Mouse (Mus musculus) liver, adult 2 months (tissue): Measurements from ENCODE around the gene Zfp36l1. TPM values are rescaled to one million over a fixed set of nuclear protein-coding genes. Genes with fewer than 3 reads are reported as not detected.
"Not testable (repeated sequence)": the region's sequence is repeated elsewhere in the genome, so short reads cannot be mapped to it uniquely, and the experiment has no call there.

ENCODE experiments used
- DNase-seq: peaks from one replicate; pipeline ENCODE4 v3.0.0-alpha.2; 2011; ENCODE audit warnings: low read depth, low spot score; ENCODE audit errors: extremely low read depth
- H3K27ac ChIP-seq: fragments of 200-500 bp; replicated peaks from 2 replicates; pipeline ENCODE4 v1.5.1; 2012; ENCODE audit warnings: low read depth, mild to moderate bottlenecking, control low read depth, inconsistent platforms, low read length; ENCODE audit not compliant: insufficient read depth
- H3K27me3 ChIP-seq: fragments of 200-500 bp; 2 replicates; pipeline ENCODE4 v1.6.1; 2012; ENCODE audit warnings: mild to moderate bottlenecking, moderate library complexity, low read length, inconsistent platforms; ENCODE audit not compliant: control insufficient read depth, insufficient read depth
- H3K36me3 ChIP-seq: fragments of 200-500 bp; 2 replicates; pipeline ENCODE4 v1.6.1; 2012; ENCODE audit warnings: low read length, inconsistent platforms; ENCODE audit not compliant: control insufficient read depth, insufficient read depth
- H3K4me1 ChIP-seq: fragments of 200-500 bp; 2 replicates; pipeline ENCODE4 v1.6.1; 2011; ENCODE audit warnings: low read length; ENCODE audit not compliant: control insufficient read depth, insufficient read depth
- H3K4me3 ChIP-seq: fragments of 200-500 bp; 2 replicates; pipeline ENCODE4 v1.5.1; 2011; ENCODE audit warnings: low read depth, mild to moderate bottlenecking, control low read depth, low read length, moderate library complexity; ENCODE audit not compliant: insufficient read depth
- H3K79me2 ChIP-seq: fragments of 200-500 bp; 2 replicates; pipeline ENCODE4 v1.6.1; 2012; ENCODE audit warnings: inconsistent platforms, mild to moderate bottlenecking, low read length, moderate library complexity; ENCODE audit not compliant: control insufficient read depth, insufficient read depth
- H3K9ac ChIP-seq: fragments of 200-500 bp; 2 replicates; pipeline ENCODE4 v1.6.1; 2012; ENCODE audit warnings: low read depth, mild to moderate bottlenecking, control low read depth, inconsistent platforms, low read length
- CTCF ChIP-seq: fragments of 200-500 bp; IDR thresholded peaks from 2 replicates; pipeline ENCODE4 v1.5.1; 2011; ENCODE audit warnings: low read depth, low read length, control low read depth
- POLR2A ChIP-seq: fragments of 200-500 bp; IDR thresholded peaks from 2 replicates; pipeline ENCODE4 v1.6.1; 2011; ENCODE audit warnings: low read length, control low read depth; ENCODE audit not compliant: insufficient read depth; ENCODE audit errors: extremely low read depth
- WGBS: fragments of 180-500 bp; shearing (Covaris S2); methylation state at CpG from one replicate; pipeline ENCODE4 v1.1.7; 2018; 5-methylcytosine and 5-hydroxymethylcytosine counted together
- polyA plus RNA-seq: library from polyadenylated mRNA; depleted of rRNA; stranded (reverse); fragments of >200 nt; gene quantifications from 2 replicates; pipeline ENCODE4 v1.2.3, GENCODE M21; 2012
- total RNA-seq: library from RNA; depleted of rRNA; stranded (reverse); fragments of >200 nt; gene quantifications from 2 replicates; pipeline ENCODE4 v1.2.3, GENCODE M21; 2014

The Zfp36l1 gene
- total and polyA plus RNA-seq, 2 experiments: 15.4 to 125 TPM

DNA sequence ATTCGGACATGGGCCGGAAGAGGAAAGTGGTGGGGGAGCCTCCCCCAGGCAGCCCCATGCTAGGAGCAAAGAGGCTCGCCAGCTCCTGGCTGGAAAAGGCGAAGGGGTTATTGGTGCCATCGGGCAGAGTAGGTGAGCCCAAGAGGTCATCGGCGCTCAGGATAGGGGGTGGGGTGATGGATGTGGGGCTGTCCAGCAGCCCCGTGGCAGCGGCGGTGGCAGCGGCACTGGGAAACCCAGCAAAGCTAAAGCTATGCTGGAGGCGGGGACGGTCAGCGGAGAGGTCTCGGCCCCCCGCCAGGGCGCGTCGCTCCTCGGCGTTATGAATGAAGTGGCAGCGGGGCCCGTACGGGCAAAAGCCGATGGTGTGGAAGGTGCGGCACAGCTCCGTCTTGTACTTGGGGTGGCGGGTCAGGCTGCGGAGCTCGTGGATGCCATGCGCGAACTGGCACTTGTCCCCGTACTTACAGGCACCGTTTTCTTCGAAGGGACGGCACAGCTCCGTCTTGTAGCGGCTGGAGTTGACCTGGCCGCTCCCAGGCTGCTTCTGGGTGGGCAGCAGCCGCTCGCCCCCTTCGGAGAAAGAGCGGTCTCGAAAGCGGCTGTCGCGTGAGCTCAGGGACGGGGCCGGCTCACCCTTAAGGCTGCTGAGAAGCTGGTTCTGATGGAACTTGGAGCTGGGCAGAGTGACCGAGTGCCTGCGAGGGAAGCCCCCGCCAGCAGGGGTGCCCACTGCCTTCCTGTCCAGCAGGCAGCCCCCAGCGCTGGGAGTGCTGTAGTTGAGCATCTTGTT is 2.9 kb downstream of the Zfp36l1 start:
- Histone ChIP-seq H3K4me1 (peaks cover 20% of the 10 kb centered on the region), H3K79me2 (peaks cover 26% of the 10 kb centered on the region), H3K9ac (peak overlapping the region; percentile 79)

DNA sequence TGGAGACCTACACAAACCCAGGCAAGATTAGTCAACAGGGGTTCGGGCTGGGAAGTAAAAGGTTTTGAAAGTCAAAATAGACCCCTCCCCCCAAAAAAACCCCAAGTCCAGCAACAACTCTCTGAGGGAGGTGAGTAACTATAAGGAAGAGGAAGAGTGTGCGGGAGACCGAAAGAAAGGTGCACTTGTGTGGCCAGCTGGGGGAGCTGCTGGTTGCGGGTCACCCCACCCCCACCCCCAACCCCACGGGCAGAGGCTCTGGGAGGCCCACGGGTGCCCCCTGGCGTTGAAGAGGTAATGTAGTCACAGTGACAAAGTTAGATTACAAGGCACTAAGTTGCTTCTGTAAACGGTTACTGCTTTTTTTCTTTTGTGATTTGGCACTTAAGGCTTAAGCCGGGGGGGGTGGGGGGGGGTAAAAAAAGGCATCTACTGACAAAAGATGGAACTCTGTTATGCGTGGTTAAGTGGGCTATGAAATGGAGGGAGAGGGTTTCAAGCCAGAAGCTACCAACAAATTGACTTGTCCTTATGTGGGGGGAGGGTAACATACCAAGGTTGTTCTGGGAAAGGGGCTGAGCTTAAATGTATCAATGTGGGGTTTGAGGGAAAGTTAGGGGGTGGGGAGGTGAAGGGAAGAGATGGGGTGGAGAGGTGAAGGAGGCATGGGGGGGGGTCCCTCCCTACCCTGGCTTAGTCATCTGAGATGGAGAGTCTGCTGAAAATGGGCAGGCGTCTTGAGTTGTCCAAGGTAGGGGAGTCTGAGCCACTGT is 3.7 kb downstream of the Zfp36l1 start:
- not testable (repeated sequence) for H3K27me3 ChIP-seq
- H3K9ac ChIP-seq: peak overlapping the region; percentile 79
- peak; percentile 77 for TF ChIP-seq CTCF
- peaks cover 28% of the 10 kb centered on the region for H3K4me1 ChIP-seq
- peaks cover 26% of the 10 kb centered on the region for H3K79me2 ChIP-seq
- peaks cover 19% of the 10 kb centered on the region for H3K36me3 ChIP-seq
- peak; percentile 60 for DNase-seq
- WGBS: 3% methylated on average over 11 of the region's 11 CpGs
- peak overlapping the region; percentile 77 for H3K27ac ChIP-seq
- 0 out of 2 replicates have a peak overlapping the region, but pooled peaks have one; percentile 81 for H3K4me3 ChIP-seq

More for the DNA sequence above, 2.9 kb downstream of the Zfp36l1 start:
- peak overlapping the region; percentile 81 for H3K4me3 ChIP-seq
- DNase-seq: peak; percentile 56
- 0 out of 2 replicates have a peak, but pooled peaks have one; percentile 23 for TF ChIP-seq CTCF
- TF ChIP-seq POLR2A: no peak
- 5% methylated on average over 53 of the region's 53 CpGs for WGBS
- H3K27me3 ChIP-seq: no peaks in the 10 kb centered on the region
- H3K36me3 ChIP-seq: peaks cover 19% of the 10 kb centered on the region
- peak overlapping the region; percentile 77 for H3K27ac ChIP-seq

DNA sequence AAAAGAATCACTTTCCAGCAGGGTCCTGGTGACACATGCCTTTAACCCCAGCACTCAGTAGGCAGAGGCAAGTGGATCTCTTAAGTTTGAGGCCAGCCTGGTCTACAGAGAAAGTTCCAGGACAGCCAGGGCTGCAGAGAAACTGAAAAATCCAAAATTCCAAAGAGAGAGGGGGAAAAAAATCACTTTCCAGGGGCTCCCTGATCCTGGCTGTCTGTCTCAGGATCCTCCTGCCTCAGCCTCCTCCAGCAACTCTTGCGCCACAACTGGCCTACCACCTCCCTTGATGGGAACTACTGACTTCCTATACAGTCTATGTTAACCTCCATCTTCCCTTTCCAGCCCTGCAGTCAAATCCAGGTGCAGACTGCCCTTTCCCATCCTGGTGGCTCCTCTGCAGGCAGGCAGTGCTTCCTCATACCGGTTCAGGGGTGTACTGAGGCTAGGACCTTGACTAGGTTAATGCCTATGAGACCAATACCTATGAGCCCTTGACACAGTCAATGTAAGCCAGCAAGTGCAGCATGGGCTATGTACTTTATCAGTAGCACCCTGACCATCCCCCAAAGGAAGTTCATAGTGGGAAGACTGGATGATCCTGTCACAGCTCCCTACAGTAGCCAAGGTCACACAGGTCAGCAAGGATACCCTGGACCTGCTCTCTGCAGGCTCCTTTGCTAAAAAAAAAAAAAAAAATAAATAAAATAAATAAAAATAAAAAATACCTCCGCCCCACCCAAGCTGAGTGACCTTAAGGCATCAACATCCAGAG is 5.7 kb downstream of the Zfp36l1 start:
- Histone ChIP-seq H3K4me3 (no peak overlapping the region), H3K9ac (0 out of 2 replicates have a peak overlapping the region, but pooled peaks have one; percentile 10), H3K4me1 (peaks cover 33% of the 10 kb centered on the region), H3K79me2 (peaks cover 20% of the 10 kb centered on the region), H3K27me3 (no peaks in the 10 kb centered on the region), H3K36me3 (peaks cover 19% of the 10 kb centered on the region), H3K27ac (peak overlapping the region; percentile 84)
- TF ChIP-seq POLR2A: no peak
- no peak for TF ChIP-seq CTCF
- 80% methylated on average over 3 of the region's 3 CpGs for WGBS
- DNase-seq: peak; percentile 76

DNA sequence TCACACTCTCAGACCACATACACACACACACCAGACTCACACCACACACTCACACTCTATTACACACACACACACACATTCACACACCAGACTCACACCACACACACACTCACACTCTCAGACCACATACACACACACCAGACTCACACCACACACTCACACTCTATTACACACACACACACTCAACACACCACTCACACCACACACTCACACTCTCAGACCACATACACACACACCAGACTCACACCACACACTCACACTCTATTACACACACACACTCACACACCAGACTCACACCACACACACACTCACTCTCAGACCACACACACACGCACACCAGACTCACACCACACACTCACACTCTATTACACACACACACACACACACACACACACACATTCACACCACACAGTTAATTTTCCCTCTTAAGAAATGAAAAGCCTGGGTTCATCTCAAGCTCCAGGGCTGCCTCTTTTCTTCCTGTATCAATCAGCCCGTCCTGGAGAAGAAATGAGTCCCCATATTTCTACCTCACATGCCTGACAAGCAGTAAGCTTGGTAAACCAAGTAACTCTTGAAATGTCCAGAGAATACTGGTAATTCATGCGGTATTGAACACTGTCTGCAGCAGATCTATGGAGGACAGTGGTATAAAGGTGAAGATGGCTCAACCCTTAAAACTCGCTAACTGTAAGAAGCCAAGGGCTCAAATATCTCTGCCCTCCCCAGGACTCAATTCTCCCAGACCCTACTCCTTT is 6.5 kb downstream of the Zfp36l1 start:
- Histone ChIP-seq H3K4me3 (no peak overlapping the region), H3K36me3 (peaks cover 19% of the 10 kb centered on the region), H3K27me3 (no peaks in the 10 kb centered on the region), H3K9ac (no peak overlapping the region), H3K4me1 (peaks cover 33% of the 10 kb centered on the region), H3K79me2 (peaks cover 13% of the 10 kb centered on the region), H3K27ac (peak overlapping the region; percentile 84)
- TF ChIP-seq POLR2A (no peak), CTCF (no peak)
- peak; percentile 50 for DNase-seq
- WGBS: 74% methylated on average over 4 of the region's 4 CpGs

DNA sequence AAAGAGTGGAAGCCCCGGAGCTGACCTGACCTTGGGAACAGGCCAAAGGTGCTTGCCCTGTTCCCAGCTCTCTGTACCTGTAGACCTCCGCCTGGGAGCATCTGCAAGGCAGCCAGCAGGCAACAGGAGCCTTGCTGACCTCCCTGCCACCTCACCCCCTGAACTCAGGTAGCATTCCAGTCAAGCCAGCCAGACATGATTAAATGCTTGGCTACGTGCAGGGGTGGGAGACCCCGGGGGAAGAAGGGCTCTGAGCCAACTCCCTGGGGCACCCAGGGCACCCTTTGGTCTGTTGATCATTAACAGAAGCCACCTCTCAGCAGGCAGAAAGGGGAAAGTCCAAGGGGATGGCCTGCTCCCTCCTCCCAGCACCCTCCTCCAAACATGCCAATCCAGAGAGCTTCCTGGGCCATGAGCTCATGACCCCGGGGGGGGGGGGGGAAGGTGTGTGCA is 9.3 kb downstream of the Zfp36l1 start:
- DNase-seq: peak; percentile 97
- WGBS: 22% methylated on average over 5 of the region's 5 CpGs
- H3K4me3 ChIP-seq: peak overlapping the region; percentile 32; the same call in 1 of the 2 replicates
- H3K27me3 ChIP-seq: no peaks in the 10 kb centered on the region
- peaks cover 6% of the 10 kb centered on the region; the same call in 1 of the 2 replicates for H3K36me3 ChIP-seq
- H3K9ac ChIP-seq: peak overlapping the region; percentile 57
- H3K27ac ChIP-seq: peak overlapping the region; percentile 86
- no peaks in the 10 kb centered on the region for H3K79me2 ChIP-seq
- TF ChIP-seq POLR2A (no peak), CTCF (no peak)
- peaks cover 29% of the 10 kb centered on the region for H3K4me1 ChIP-seq
